Mouse (Mus musculus): ENCODE data around the gene Obscn.

Gene Obscn

DNA sequence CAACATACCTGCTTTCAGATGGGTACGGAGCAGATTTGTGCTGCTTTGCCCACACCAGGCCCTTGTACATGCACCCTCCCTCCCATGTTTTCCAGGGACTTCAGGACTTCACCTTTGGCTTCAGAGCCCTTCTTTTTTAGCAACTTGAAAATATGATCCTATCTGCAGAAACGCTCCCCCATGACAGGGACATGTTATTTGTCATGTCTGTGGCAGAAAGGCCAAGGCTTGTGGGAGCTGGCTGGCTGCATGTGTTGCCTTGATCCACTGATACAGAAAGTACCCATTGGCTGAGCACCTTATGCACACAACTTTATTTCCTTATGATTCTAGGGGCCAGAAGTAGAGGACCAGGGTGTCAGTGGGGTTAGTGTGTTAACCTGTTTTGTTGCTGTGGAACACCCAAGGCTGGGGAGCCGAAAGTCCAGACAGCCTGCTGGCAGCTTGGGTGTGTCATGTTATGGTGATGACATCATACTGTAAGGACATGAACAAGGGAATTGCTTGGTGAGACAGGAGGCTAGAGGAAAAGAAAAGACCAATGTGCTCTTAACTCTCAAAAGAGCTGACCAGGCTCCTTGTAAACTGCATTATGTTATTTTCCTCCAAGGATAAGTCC, 150.8 kb downstream of the Obscn start:
- DNase-seq (ENCODE audit: extremely low read depth, low read depth, low spot score): no peak

DNA sequence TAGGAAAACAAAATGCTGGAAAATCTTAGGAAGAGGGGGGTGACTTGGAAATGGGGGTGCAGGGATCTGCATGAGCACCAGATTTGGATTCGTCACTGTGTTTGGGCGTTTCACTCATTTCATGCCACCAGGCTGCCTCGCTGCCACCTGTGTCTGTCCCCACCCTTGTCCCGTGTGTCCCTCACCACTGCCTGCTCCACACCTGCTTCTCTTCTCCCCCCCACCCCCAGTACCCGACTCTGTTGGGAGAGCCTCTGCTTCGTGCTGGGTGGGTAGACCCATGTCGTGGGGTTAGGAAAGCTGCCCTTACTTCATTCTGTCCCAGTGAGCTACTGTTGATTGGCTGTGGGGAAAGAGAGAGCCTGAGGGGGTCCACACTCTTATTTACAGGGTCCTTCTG, 151.5 kb downstream of the Obscn start:
- DNase-seq (ENCODE audit: extremely low read depth, low read depth, low spot score): no peak

DNA sequence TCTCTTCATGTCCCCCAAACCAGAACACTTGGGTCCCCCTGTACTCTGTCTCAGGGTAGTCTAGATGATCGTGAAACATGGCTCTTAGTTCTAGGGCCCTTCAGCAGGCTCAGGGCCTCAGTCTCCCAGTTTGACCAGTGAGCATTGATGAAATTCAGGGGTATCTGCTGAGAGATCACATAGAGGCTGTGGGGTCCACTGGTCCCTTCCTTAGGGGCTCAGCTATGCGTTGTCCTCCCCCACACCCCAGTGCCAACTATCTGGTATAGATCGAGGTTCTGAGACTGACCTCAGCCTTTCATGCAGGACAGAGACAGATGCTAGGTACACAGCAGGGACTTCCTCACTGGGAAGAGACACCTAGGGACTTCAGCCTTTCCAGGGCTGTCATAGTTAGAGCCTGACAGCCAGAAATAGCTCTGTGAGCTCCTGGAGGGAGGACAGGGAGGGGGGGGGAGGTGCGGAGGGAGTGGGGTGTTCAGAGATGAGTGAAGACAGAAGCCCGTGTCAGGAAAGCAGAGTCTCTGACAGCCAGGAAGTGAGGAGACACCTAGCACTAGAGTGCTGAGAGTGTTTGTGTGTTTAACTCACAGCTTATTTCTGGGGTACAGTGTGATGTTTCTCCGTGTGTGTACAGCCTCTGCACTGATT, 152.4 kb downstream of the Obscn start:
- no peak for DNase-seq (ENCODE audit: extremely low read depth, low read depth, low spot score)

DNA sequence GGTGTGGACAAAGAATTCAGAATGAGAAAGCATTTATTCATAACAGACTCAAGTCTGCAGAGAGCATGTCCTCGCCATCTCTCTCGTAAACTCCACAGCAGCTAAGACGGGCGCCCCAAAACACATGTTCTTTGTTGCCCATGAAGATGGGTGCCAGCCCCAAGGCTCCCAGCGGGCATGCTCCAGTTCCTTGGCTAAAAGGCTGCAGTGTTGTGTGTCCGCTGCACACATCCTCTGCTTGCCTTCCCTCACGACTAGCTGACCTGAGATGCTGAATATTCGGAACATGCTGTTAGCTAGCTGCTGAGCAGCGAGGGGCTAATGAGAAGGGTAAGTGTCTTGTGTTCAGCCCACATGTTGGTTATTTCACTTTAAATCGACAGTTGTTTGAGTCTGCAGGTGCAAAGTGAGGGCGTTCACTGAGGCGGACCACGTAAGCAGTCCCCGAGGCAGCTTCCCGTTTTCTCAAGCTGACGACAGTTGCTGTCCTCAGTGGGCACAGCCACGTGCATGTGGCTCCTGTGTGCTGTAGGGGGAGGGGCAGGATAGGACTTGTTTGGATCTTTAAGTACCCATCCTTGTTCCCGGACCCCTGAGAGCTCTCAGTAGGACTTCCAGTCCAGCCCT, 153.6 kb downstream of the Obscn start:
- DNase-seq (ENCODE audit: extremely low read depth, low read depth, low spot score): no peak

DNA sequence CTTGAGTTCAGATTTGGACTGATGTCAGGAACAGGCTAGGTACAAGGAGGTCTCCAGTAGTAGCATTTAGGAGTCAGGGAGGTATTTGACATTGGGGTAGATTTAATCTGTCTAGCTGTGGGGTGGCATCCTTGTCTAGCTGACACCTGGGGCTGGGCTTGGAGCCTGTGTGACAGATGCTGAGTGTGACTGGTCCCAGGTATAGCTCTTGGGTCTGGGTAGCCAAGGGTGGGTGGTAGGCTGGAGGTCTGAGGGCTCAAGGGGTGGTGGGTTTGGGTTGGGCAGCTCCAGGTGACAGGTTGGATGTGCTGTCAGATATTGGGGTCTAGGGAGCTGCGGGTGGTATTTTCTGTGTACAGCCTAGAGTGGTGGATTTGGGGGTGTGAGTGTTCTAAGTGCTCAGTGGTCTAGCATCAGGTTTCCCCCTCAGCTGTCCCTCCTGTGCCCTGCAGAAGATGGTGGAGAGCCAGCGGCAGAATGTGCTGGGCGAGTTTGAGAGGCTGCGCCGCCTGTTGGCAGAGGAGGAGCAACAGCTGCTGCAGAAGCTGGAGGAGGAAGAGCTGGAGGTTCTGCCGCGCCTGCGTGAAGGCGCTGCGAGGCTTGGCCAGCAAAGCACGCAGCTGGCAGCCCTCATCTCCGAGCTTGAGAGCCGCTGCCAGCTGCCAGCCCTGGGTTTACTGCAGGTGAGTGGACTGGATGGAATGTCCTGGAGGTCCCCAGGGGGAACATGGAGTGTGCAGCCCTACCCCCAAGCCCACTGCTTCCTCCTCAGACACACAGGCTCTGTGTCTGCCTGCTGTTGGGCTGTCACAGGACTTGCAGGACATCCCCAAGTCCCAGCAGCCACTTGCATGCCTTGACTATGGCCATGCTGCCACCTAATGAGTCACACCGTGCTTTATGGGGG, 154.4 kb downstream of the Obscn start:
- DNase-seq (ENCODE audit: extremely low read depth, low read depth, low spot score): no peak

DNA sequence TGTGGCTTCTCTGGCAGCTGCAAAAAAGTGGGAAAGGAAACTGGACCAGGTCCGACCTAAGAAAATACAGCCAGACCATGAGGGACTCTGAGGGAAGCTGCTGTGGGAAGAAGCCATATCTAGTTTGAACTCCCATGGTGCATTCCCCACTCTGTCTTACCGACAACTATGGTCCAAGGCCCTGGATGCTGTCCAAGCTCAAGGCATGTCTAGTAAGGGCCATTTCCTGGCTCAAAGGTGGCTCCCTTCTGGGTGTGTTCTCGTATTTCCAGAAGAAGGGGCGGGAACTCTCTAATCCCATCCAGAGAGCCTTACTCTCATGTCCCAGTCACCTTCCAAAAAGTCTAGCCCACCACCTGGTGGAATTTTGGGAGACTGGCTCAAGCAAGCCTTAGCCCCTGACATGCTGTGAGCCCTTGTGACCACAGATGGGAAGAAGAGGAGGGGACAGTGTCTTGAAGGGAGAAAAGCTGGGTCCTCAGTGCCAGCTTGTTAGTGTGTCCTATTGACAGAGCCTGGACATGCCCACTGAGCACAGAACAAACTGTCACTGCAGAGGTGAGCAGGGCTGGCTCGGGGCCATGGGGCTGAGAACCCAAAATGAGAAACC, 155.7 kb downstream of the Obscn start:
- no peak for DNase-seq (ENCODE audit: extremely low read depth, low read depth, low spot score)

DNA sequence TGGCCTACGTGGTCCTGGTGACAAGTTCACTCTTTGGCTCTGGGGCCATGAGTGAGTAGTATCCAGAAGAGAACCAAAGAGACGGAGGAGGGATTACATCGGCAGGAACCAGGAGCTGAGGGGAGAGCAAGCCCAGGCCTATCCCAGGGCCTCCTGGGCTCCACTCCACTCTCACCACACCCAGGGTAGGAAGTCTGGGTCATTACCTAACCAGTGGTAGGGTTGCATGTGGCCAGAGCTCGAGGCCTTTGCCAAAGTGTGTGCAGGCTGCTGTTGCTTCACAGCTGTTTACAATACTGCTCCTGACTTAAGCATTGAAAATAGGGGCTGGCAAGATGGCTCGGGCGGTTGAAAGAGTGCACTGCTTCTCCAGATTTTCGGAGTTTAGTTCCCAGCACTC, 156.5 kb downstream of the Obscn start:
- peak; percentile 71 for DNase-seq (ENCODE audit: extremely low read depth, low read depth, low spot score)

DNA sequence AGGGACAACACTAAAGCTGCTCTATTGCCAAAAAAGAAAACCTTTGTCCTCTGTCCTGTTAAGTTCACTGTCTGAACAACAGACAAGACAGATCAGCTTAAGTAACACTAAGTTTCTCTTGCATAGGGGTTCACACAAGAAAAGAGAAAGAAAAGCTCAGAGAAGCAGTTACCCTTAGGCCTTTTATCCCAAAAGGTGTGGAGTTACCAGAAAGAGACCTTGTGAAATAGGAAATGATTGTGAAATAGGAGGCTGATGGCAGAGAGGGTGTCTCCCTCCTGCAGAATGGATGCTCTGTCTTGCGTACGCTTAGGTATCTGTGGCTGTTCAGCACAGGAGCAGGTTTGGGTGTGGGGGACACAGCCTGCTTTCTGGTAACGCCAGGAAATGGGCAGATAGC, 157.0 kb downstream of the Obscn start:
- DNase-seq (ENCODE audit: extremely low read depth, low read depth, low spot score): peak; percentile 56

DNA sequence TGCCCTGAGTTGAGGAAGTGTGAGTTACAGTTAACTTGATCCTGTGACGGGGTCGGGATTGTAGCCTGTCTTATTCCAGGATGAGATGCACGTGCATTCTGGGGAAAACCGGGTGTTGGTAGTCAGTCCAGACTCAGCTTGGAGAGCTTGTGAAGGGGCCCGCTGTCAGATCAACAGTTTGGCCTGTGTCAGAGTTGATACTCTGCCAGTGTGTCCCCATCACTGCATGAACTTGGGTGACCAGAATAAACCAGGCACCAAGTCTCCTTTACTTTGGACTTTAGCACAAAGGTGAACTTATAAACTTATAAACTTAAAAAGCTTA, 157.5 kb downstream of the Obscn start:
- DNase-seq (ENCODE audit: extremely low read depth, low read depth, low spot score): no peak

DNA sequence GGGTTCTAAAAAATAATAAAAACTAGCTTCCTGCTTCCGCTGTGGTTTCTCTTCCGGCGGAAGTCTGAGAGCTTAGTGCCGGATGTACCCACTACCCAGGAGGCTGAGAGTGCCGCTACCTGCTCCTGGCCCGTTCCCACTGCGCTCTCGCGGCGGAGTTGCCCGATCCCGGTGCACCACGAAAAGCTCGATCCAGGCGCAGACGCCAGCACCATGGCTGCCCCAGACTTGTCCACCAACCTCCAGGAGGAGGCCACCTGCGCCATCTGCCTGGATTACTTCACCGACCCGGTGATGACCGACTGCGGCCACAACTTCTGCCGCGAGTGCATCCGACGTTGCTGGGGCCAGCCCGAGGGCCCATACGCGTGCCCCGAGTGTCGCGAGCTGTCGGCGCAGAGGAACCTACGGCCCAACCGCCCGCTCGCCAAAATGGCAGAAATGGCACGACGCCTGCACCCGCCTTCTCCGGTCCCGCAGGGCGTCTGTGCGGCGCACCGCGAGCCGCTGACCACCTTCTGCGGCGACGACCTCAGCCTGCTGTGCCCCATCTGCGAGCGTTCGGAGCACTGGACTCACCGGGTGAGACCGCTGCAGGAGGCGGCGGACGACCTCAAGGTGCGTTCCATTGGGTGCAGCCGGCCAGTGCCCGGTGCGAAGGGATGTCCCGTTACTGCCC, 158.0 kb downstream of the Obscn start, which contains the start of gene Trim11:
TSS of gene Trim11 (plus strand) at position 67 of the 679 bp plus-strand sequence.
- no peak for DNase-seq (ENCODE audit: extremely low read depth, low read depth, low spot score)

DNA sequence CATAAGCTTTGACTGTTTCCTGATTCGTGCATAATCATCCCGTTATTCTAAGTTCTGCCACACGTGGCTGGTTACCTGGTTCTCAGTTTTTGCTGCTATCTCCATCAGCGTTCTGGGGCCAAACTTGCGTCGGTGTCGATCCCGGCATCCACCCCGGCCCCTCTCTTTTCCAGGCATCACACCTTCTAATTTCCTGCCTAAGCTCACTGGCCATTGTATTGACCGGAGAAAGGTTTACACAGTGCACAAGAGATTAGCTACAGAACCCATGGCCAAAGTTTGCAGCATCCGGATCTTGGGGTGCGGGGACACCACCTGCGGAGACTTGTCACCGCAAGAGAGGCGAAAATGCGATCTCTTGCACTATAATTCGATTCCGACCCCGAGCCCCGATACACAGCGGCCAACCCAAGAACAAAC, 158.6 kb downstream of the Obscn start:
- DNase-seq (ENCODE audit: extremely low read depth, low read depth, low spot score): no peak

DNA sequence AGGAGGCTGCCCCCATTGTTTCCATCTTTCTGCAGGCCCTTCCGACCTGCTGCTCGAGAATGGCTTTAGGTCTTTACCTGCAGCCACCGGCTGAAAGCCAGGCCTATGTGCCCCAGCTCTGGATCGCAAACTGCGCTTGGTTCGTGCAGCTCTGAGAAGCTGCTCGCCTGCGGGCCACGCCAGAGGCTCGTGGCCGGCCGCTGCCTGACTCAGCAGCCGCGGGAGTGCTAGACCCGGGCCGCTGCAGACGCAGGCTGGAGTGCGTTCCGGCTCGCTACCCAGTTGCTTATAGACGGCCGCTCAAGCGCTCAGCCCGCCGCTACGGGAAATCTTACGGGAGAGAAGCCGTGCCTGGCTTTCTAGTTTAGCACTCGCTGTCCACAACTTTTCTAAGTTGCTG, 159.1 kb downstream of the Obscn start:
- no peak for DNase-seq (ENCODE audit: extremely low read depth, low read depth, low spot score)

DNA sequence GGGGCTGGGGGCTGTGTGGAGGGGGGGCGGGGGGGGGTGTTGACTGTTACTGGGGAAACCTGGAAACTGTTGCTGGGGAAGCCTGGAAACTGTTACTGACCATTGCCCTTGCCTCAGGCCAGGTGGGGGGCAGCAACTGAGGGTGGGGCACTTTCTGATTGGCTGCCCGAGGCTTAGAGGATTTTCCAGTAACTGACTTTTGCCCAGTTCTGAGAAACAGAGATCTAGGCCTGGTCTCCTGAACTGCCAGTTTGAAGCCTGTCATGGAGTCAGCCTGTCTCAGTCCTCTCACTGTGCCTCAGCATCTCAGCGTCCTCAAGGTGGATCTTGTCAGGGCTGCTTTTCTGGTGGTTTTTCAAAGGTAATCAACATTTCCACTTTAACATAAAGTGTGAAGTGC, 161.8 kb downstream of the Obscn start:
- DNase-seq (ENCODE audit: extremely low read depth, low read depth, low spot score): no peak

DNA sequence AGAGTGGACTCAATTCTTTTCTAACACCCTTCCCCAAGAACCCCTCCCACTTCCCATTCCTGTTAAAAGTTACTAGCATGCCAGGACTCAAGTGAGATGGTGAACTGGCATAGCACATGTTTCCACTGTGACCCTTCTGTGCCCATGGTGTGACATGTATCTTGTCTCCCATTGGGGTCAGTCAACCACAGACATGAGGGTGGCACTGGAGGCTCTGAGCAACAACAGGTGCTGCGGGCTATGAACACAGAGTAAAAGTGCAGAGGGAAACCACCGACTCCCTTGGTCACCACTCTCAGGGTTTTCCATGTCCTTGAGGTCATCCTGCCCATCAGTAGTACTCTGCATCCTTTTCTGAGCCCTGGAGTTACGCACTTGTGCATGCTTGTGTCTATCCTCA, 164.4 kb downstream of the Obscn start:
- DNase-seq (ENCODE audit: extremely low read depth, low read depth, low spot score): no peak

DNA sequence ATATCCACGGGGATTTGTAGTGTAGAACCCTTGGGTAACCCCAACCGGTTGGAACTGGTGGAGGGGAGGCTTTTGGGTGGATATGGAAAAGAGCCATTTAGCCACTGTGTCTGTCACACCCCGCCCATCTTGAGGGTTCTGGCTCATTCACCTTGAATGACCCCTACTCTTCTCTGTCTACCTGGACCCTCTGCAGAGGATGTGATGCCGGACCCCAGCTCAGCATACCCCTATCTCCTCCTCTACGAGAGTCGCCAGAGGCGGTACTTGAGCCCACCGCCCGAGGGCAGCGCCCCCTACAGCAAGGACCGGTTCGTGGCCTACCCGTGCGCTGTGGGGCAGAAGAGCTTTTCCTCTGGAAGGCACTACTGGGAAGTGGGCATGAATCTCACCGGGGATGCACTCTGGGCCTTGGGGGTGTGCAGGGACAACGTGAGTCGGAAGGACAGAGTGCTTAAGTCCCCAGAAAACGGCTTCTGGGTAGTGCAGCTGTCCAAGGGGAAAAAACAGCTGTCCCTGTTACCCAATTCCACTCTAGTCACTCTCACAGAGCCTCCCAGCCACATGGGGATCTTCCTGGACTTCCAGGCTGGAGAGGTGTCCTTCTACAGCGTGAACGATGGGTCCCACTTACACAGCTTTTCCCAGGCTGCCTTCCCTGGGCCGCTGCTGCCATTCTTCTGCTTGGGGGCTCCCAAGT, 165.2 kb downstream of the Obscn start:
- no peak for DNase-seq (ENCODE audit: extremely low read depth, low read depth, low spot score)

DNA sequence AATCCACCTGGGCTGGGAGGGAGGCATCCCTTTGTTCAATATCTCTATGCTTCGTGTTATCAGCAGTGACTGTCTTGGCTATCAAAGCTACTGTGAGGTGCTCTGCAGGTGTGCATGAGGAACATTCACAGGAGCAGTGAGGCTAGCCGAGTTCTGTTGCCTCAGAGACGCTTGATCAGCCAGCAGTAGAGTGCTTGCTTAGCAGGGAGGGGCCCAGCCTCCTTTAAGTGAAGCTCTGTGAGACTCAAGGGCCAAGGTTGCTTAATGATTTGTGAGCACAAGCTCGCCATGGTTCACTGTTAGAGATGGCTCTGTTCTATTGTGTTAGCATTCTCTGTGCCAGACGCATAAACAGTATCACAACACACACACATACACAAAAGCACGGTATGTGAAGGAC, 166.5 kb downstream of the Obscn start:
- no peak for DNase-seq (ENCODE audit: extremely low read depth, low read depth, low spot score)

DNA sequence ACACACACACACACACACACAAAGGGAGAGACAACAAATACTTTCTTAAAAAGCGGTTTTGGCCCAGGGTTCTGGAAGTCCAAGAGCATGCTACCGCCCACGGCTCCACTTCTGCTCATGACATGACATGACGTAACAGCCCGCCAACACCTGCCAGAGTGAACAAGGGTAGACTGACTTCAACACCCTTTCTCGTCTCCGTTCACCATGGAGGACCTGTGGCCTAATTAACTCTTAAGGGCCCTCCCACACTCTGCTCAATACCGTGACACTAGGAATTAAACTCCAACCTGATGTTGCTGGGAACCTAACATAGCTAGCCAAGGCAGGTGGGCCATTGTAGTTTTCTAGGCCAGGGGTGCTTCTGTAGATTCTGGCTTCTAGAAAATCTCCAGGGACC, 167.2 kb downstream of the Obscn start:
- no peak for DNase-seq (ENCODE audit: extremely low read depth, low read depth, low spot score)

DNA sequence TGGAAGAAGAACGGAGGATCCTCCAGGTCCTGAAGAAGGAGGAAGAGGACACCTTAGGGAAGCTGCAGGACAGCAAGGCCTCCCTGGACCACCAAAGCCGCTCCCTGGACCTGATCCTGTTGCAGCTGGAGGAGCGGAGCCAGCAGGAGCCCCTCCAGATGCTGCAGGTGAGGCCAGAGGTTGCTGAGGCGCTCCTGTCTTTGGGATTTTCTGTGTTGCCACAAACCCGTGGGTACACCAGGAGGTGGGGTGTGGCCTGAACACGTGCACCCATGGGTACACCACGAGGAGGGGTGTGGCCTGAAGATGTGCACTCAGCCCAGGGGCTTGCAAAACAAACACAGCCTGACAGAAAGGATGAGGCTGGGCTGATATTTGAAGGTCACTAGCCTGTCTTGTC, 167.7 kb downstream of the Obscn start:
- no peak for DNase-seq (ENCODE audit: extremely low read depth, low read depth, low spot score)

DNA sequence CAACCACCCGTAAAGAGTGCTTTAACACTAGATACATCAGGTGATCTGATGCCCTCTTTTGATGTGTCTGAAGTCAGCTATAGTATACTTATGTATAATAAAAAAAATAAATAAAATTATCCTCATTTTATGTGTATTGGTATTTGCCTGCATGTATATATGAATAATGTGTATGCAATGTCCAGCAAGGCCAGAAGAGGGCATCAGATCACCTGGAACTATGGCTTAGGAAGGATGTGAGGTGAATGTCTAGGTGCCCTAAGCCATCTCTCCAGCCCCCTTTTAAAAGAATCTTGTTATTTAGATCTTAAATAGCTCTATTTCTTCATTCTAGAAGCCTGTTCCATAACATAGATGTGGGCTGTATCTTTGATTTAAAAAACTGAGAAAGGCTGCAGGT, 168.9 kb downstream of the Obscn start:
- DNase-seq (ENCODE audit: extremely low read depth, low read depth, low spot score): no peak
